Mouse (Mus musculus): Measurements from ENCODE around the gene Heyl.

DNA sequence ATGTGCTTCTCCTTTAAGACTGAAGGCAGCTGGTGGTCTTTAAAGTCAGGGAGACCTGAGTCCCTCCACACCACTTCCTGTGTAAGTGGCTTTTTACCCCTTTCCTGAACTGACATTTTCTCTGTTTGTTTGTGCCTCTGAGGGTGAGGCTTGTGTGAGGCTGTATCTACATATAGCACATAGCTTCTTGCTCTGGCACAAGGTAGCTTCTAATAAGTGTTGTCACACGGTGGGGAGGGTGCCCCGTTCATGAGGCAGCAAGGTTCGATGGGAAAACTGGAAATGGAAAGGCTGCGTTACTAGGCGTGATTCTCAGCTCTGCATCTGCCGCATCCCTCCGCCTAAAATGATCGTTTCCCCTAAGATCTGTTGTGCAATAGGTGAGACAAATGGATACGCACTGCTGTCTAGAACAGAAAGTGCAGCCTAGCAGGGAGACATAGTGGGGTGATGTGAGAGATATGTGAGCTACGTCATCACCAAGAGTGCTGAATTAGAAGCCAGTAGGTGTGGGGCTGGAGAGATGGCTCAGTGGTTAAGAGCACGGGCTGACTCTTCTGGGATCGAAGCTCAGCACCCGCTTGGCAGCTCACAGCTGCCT, 3.2 kb downstream of the Heyl start:
- TF ChIP-seq CTCF (conservative IDR thresholded peaks at IDR 0.05; ENCODE audit: insufficient read depth, insufficient read length, low read depth, low read length) (no peak), POLR2A (IDR thresholded peaks at IDR 0.05; ENCODE audit: low read depth, low read length) (no peak)
